Mouse (Mus musculus) MEL (cell line): ENCODE data around the gene Src. TPM values are rescaled to one million over a fixed set of nuclear protein-coding genes. Genes with fewer than 3 reads are reported as not detected.
A peak's percentile ranks its signal among the peaks of the same experiment; 100 is the strongest.

Experiments used
- DNase-seq: peaks from one replicate; pipeline ENCODE4 v3.0.0; 2011; ENCODE audit warnings: low read depth, low spot score
- H3K27ac ChIP-seq: 2 replicates; pipeline ENCODE4 v1.5.1; 2012; ENCODE audit warnings: low read depth, mild to moderate bottlenecking, control low read depth, low read length, moderate library complexity; ENCODE audit not compliant: control insufficient read depth
- H3K27me3 ChIP-seq, 2 experiments: fragments of 150-350 bp in 1 of 2; sonication (generic) in 1 of 2; 2 replicates each; pipeline ENCODE4 v1.6.1; 2012; ENCODE audit warnings: low read length in 2 of 2, mild to moderate bottlenecking in 2 of 2, improper control_type of control experiment in 1 of 2, moderate library complexity in 1 of 2; ENCODE audit not compliant: insufficient read depth in 2 of 2, control insufficient read depth in 1 of 2
- H3K36me3 ChIP-seq, 2 experiments: 2 replicates each; pipeline ENCODE4 v1.6.1; 2012 to 2014; ENCODE audit warnings: low read length in 2 of 2, improper control_type of control experiment in 1 of 2, inconsistent platforms in 1 of 2, mild to moderate bottlenecking in 1 of 2; ENCODE audit not compliant: insufficient read depth in 2 of 2, control insufficient read depth in 1 of 2
- H3K4me1 ChIP-seq, 2 experiments: fragments of 150-350 bp in 1 of 2; sonication (generic) in 1 of 2; 2 replicates each; pipeline ENCODE4 v1.6.1; 2012; ENCODE audit warnings: low read length in 2 of 2, improper control_type of control experiment in 1 of 2, mild to moderate bottlenecking in 1 of 2; ENCODE audit not compliant: insufficient read depth in 2 of 2, control insufficient read depth in 1 of 2
- H3K4me3 ChIP-seq, 2 experiments: fragments of 150-350 bp in 1 of 2; sonication (generic) in 1 of 2; 2 replicates each; pipeline ENCODE4 v1.5.1; 2012; ENCODE audit warnings: low read depth in 2 of 2, low read length in 2 of 2, mild to moderate bottlenecking in 2 of 2, moderate library complexity in 2 of 2, control low read depth in 1 of 2, improper control_type of control experiment in 1 of 2; ENCODE audit not compliant: control insufficient read depth in 1 of 2, insufficient read depth in 1 of 2
- H3K79me2 ChIP-seq: 2 replicates; pipeline ENCODE4 v1.6.1; 2012; ENCODE audit warnings: mild to moderate bottlenecking, low read length, moderate library complexity; ENCODE audit not compliant: control insufficient read depth, poor library complexity, insufficient read depth
- H3K9ac ChIP-seq: 2 replicates; pipeline ENCODE4 v1.6.1; 2012; ENCODE audit warnings: low read depth, mild to moderate bottlenecking, control low read depth, low read length, moderate library complexity; ENCODE audit not compliant: control insufficient read depth, poor library complexity, severe bottlenecking
- H3K9me3 ChIP-seq: fragments of 150-350 bp; sonication (generic); replicated peaks from 2 replicates; pipeline ENCODE4 v1.6.1; 2012; ENCODE audit warnings: mild to moderate bottlenecking, low read length, improper control_type of control experiment, moderate library complexity; ENCODE audit not compliant: insufficient read depth
- BHLHE40 ChIP-seq: IDR thresholded peaks from 2 replicates; pipeline ENCODE4 v1.6.1; 2012; ENCODE audit warnings: low read depth, mild to moderate bottlenecking, inconsistent platforms, low read length, improper control_type of control experiment, borderline replicate concordance
- CTCF ChIP-seq, 3 experiments: IDR thresholded peaks in 2 of 3; conservative IDR thresholded peaks in 1 of 3; 2 replicates each; pipeline ENCODE4 v1.5.1; 2011 to 2012; ENCODE audit warnings: low read length in 3 of 3, low read depth in 2 of 3, mild to moderate bottlenecking in 2 of 3, improper control_type of control experiment in 1 of 3, inconsistent platforms in 1 of 3, mixed read lengths in 1 of 3, moderate library complexity in 1 of 3; ENCODE audit not compliant: control insufficient read depth in 1 of 3, insufficient read depth in 1 of 3, poor library complexity in 1 of 3, severe bottlenecking in 1 of 3
- GABPA ChIP-seq: IDR thresholded peaks from 2 replicates; pipeline ENCODE4 v1.6.1; 2012; ENCODE audit warnings: low read depth, mild to moderate bottlenecking, inconsistent platforms, low read length, improper control_type of control experiment, moderate library complexity
- MAFK ChIP-seq: IDR thresholded peaks from 2 replicates; pipeline ENCODE4 v1.6.1; 2011; ENCODE audit warnings: low read depth, mild to moderate bottlenecking, low read length, improper control_type of control experiment, borderline replicate concordance
- MEF2A ChIP-seq: IDR thresholded peaks from 2 replicates; pipeline ENCODE4 v1.6.1; 2014; ENCODE audit warnings: low read depth, mild to moderate bottlenecking, inconsistent platforms, low read length, improper control_type of control experiment; ENCODE audit not compliant: poor library complexity, insufficient replicate concordance, severe bottlenecking; ENCODE audit errors: extremely low read depth
- MYB ChIP-seq: IDR thresholded peaks from 2 replicates; pipeline ENCODE4 v1.6.1; 2011; ENCODE audit warnings: mild to moderate bottlenecking, low read depth, low read length, improper control_type of control experiment
- NRF1 ChIP-seq: IDR thresholded peaks from 2 replicates; pipeline ENCODE4 v1.6.1; 2014; ENCODE audit warnings: low read depth, mild to moderate bottlenecking, inconsistent platforms, low read length, improper control_type of control experiment, moderate library complexity; ENCODE audit not compliant: poor library complexity, insufficient read depth, severe bottlenecking
- POLR2A ChIP-seq, 2 experiments: IDR thresholded peaks; 2 replicates each; pipeline ENCODE4 v1.6.1; 2011 to 2012; ENCODE audit warnings: low read length in 2 of 2, mild to moderate bottlenecking in 2 of 2, control low read depth in 1 of 2, improper control_type of control experiment in 1 of 2, low read depth in 1 of 2, moderate library complexity in 1 of 2; ENCODE audit not compliant: control insufficient read depth in 1 of 2, insufficient read depth in 1 of 2, poor library complexity in 1 of 2
- POLR2AphosphoS5 ChIP-seq: IDR thresholded peaks from 2 replicates; pipeline ENCODE4 v1.6.1; 2012; ENCODE audit warnings: low read depth, borderline replicate concordance, mild to moderate bottlenecking, inconsistent platforms, low read length, moderate library complexity, mixed read lengths
- RCOR1 ChIP-seq: IDR thresholded peaks from 2 replicates; pipeline ENCODE4 v1.6.1; 2012; ENCODE audit warnings: low read depth, mild to moderate bottlenecking, inconsistent platforms, low read length, improper control_type of control experiment
- SMC3 ChIP-seq: IDR thresholded peaks from 2 replicates; pipeline ENCODE4 v1.6.1; 2011; ENCODE audit warnings: low read depth, low read length, improper control_type of control experiment
- TBP ChIP-seq: IDR thresholded peaks from 2 replicates; pipeline ENCODE4 v1.8.0; 2011; ENCODE audit warnings: low read depth, low read length, improper control_type of control experiment
- UBTF ChIP-seq: IDR thresholded peaks from 2 replicates; pipeline ENCODE4 v1.6.1; 2012; ENCODE audit warnings: low read depth, mild to moderate bottlenecking, inconsistent platforms, low read length, improper control_type of control experiment, moderate library complexity, borderline replicate concordance; ENCODE audit not compliant: insufficient read depth
- ZC3H11A ChIP-seq: IDR thresholded peaks from 2 replicates; pipeline ENCODE4 v1.6.1; 2012; ENCODE audit warnings: low read depth, mild to moderate bottlenecking, inconsistent platforms, low read length, improper control_type of control experiment
- ZMIZ1 ChIP-seq: IDR thresholded peaks from 2 replicates; pipeline ENCODE4 v1.6.1; 2012; ENCODE audit warnings: low read depth, mild to moderate bottlenecking, inconsistent platforms, low read length, improper control_type of control experiment, moderate library complexity
- ZNF384 ChIP-seq: IDR thresholded peaks from 2 replicates; pipeline ENCODE4 v1.6.1; 2012; ENCODE audit warnings: low read depth, mild to moderate bottlenecking, inconsistent platforms, low read length, improper control_type of control experiment
- polyA plus RNA-seq, 2 experiments: library from polyadenylated mRNA; stranded (reverse) in 1 of 2; unstranded in 1 of 2; fragments of >175 nt in 1 of 2; fragments of >200 nt in 1 of 2; gene quantifications; 2 replicates each; pipeline versions ENCODE4 v1.2.1 to v1.2.4; 2012; ENCODE audit warnings: low replicate concordance in 2 of 2, low read depth in 1 of 2; ENCODE audit not compliant: insufficient read length in 2 of 2, insufficient read depth in 1 of 2, missing spikeins in 1 of 2
- total RNA-seq: library from RNA; depleted of rRNA; stranded (reverse); fragments of 300-350 nt; gene quantifications from 2 replicates; pipeline ENCODE4 v1.2.3, GENCODE M21; 2012

Gene Src
- total and polyA plus RNA-seq, 3 experiments: 0.23 to 4.2 TPM; not detected in 1

GRCm38 (mm10) chr2:157397376-157397775 is 20.9 kb upstream of the Src start:
- H3K4me1 ChIP-seq: no peaks in the 10 kb centered on the region
- no peak for DNase-seq
- H3K27me3 ChIP-seq: no peaks in the 10 kb centered on the region
- H3K9ac ChIP-seq: no peak overlapping the region
- no peaks in the 10 kb centered on the region; a peak in 1 of 4 replicates for H3K36me3 ChIP-seq
- H3K27ac ChIP-seq: no peak overlapping the region
- H3K79me2 ChIP-seq: no peaks in the 10 kb centered on the region
- H3K4me3 ChIP-seq: no peak overlapping the region
- no peak for TF ChIP-seq ZNF384
- no peaks in the 10 kb centered on the region for H3K9me3 ChIP-seq

- Histone ChIP-seq H3K79me2 (no peaks in the 10 kb centered on the region), H3K4me1 (no peaks in the 10 kb centered on the region), H3K9ac (no peak overlapping the region), H3K36me3 (no peaks in the 10 kb centered on the region; a peak in 1 of 4 replicates), H3K27me3 (no peaks in the 10 kb centered on the region), H3K27ac (no peak overlapping the region), H3K9me3 (no peaks in the 10 kb centered on the region), H3K4me3 (no peak overlapping the region)
- TF ChIP-seq CTCF (IDR thresholded peaks at IDR 0.05 in 2 of 3, conservative IDR thresholded peaks at IDR 0.05 in 1 of 3; ENCODE audit: control insufficient read depth in 1 of 3, insufficient read depth in 1 of 3, low read depth in 2 of 3, low read length in 3 of 3, poor library complexity in 1 of 3, severe bottlenecking in 1 of 3): peak; percentile 14 to 37 (median 16); a peak in 3 of 6 replicates
- no peak for TF ChIP-seq ZMIZ1
- DNase-seq: peak; percentile 31
Observed at GRCm38 (mm10) chr2:157398539-157398938, 19.7 kb upstream of the Src start.

- no peaks in the 10 kb centered on the region for H3K79me2 ChIP-seq
- no peaks in the 10 kb centered on the region; a peak in 1 of 4 replicates for H3K36me3 ChIP-seq
- TF ChIP-seq NRF1 (no peak), ZNF384 (no peak), UBTF (no peak), ZC3H11A (no peak), MEF2A (no peak), BHLHE40 (no peak), MAFK (no peak), POLR2A (IDR thresholded peaks at IDR 0.05; ENCODE audit: control insufficient read depth in 1 of 2, insufficient read depth in 1 of 2, low read depth in 1 of 2, low read length in 2 of 2, poor library complexity in 1 of 2) (no peak), GABPA (no peak), TBP (no peak), MYB (no peak), RCOR1 (no peak), SMC3 (no peak), POLR2AphosphoS5 (no peak)
- no peaks in the 10 kb centered on the region for H3K4me1 ChIP-seq
- H3K27ac ChIP-seq: no peak overlapping the region
- no peaks in the 10 kb centered on the region for H3K27me3 ChIP-seq
- no peak overlapping the region for H3K9ac ChIP-seq
- no peak for DNase-seq
- H3K9me3 ChIP-seq: no peaks in the 10 kb centered on the region
- H3K4me3 ChIP-seq: no peak overlapping the region
Observed at GRCm38 (mm10) chr2:157399797-157400196, 18.4 kb upstream of the Src start.
